Mouse (Mus musculus) adrenal gland, postnatal 14 days (tissue): ENCODE data around the gene Hnrnpl. TPM values are rescaled to one million over a fixed set of nuclear protein-coding genes. Genes with fewer than 3 reads are reported as not detected.

Experiments used
- DNase-seq: peaks from one replicate; pipeline ENCODE4 v3.0.0; 2021; ENCODE audit warnings: mixed read lengths
- total RNA-seq: library from RNA; stranded (reverse); gene quantifications from 2 replicates; pipeline ENCODE4 v1.2.3, GENCODE M21; 2021

Gene Hnrnpl
- total RNA-seq, 1 experiment from 2014 or later: 423 TPM

DNA sequence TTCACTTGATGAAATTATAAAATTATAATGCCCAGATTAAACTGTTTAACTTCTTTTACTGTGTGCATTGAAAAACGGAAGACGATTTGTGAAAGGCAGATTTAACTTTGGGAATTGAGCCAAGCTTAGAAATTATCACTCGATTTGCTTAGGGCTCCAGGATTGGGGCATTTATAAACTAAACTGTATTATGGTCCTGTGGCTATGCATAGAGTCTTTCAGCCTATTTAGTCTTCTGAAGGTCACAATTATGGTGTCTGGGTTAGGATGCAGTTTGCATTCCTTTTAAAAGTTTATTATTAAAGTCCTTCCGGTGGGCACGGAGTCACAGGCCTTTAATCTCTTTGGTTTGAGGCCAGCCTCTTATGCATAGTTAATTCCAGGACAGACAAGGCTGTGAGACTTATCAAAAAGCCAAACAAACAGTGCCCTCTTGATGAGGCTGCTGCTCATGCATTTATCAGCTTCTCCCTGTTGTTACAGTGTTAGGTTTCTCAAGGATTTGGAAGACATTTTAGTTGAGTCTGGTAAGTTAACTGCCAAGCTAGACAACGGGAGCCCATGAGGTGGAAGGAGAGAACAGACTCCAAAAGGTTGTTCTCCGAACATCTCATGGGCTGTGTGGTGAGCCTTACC, 3.4 kb downstream of the Hnrnpl start:
- no peak for DNase-seq

DNA sequence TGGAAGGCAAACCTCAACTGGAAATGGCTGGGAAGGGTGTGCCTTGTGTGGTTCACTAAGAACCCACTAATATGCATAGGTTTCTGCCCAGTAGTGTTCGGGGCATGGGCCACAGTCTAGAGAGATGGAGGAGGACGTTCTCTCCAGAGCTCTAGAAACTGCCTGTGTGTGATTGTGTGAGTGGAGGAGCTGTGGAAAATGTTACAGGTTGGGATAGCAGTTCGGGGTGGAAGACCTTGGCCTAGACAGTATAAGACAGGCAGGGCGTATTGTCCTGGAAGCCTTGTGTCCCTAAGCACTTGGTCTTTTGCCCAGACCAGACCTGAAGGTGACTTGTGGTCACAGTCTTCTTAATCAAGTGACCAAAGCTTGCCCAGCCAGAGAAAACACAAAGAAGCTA, 4.1 kb downstream of the Hnrnpl start:
- peak; percentile 62 for DNase-seq

DNA sequence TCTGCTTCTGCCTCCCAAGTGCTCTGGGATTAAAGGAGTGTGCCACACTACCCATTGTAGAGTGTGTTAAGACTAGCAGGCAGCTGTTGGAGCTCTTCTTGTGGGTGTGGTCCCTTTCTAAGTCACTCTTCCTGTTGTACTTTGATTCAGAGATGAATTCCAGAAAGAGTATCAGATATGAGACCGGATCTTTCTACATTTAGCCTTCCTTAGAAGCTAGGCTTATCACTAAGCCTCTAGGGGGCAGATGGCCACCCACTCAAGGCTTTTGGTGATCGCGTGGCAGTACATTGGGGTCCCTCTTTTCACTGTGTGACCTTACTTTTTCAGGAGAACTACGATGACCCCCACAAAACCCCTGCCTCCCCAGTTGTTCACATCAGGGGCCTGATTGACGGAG, 4.6 kb downstream of the Hnrnpl start:
- no peak for DNase-seq

- no peak for DNase-seq
These were observed 6.1 kb downstream of the Hnrnpl start for GRCm38 (mm10) chr7:28814306-28815034.

DNA sequence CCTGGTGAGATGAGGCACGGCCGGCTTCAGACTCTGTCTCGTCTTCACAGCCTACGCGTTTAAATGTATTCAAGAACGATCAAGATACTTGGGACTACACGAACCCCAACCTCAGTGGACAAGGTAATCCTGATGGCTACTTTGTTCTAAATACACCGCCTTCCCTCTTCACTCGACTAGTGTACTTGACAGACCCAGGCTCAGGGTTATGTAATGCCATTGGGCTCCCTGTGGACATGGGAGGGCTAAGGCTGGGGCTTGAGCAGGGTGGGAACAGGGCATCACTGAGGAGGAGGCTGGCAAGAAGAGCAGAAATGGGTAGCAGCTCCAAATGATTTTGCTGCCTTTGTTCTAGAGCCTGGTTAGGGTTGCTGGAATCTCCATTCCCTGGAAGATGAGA, 6.9 kb downstream of the Hnrnpl start:
- no peak for DNase-seq

- no peak for DNase-seq
These were observed 7.9 kb downstream of the Hnrnpl start for GRCm38 (mm10) chr7:28816201-28816600.

GRCm38 (mm10) chr7:28816920-28817319, 8.6 kb downstream of the Hnrnpl start:
- DNase-seq: no peak

GRCm38 (mm10) chr7:28817524-28817923, 9.2 kb downstream of the Hnrnpl start:
- no peak for DNase-seq

DNA sequence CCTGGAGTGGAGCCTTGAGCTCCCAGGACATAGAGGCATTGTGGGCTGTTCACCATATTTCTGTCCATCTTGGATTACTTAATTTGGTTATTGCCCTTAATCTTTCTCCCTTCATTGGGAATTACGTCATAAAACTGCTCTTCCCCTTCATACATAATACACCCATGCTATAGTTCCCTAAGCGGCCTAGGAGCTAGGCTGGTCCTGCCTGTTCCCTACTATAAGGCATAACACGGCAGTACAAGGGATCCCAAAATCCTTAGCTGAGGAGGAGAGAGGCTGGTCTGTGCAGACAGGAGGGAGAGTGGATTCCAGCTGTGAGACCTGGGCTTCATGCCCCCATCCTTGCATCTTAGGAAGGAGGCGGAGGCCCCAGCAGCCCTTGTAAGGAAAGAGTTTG, 9.6 kb downstream of the Hnrnpl start:
- no peak for DNase-seq

DNA sequence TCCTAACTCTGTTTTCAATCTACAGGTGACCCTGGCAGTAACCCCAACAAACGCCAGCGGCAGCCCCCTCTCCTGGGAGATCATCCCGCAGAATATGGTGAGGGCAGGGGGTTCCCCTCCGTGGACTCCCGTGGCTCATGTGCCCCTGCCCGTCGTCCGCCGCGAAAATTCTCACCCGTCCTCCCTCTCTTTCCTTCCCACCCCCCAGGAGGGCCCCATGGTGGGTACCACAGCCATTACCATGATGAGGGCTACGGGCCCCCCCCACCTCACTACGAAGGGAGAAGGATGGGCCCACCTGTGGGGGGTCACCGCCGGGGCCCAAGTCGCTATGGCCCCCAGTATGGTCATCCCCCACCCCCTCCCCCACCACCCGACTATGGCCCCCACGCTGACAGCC, 10.1 kb downstream of the Hnrnpl start:
- no peak for DNase-seq

DNA sequence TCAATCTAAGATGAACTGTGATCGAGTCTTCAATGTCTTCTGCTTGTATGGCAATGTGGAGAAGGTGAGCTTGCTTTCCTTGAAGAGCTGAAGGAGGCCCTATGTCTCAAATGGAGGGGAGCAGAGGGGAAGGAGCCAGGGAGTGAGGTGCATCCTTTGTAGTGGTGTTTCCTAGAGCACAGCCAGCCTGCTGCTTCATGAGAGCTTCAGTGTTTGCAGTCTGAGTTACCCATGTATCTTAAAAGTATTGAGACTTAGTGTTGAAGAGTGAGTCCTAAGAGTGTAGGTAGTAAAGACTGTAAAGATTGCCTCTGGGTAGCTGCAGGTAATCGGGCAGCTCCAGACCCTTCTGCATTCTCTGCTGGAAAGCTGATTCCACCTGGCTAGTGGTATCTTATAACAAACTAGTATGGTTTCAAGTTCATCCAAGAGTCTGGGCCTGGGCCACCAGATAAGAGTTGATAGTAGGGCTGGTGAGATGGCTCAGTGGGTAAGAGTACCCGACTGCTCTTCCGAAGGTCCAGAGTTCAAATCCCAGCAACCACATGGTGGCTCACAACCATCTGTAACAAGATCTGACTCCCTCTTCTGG, 10.6 kb downstream of the Hnrnpl start:
- DNase-seq: no peak

DNA sequence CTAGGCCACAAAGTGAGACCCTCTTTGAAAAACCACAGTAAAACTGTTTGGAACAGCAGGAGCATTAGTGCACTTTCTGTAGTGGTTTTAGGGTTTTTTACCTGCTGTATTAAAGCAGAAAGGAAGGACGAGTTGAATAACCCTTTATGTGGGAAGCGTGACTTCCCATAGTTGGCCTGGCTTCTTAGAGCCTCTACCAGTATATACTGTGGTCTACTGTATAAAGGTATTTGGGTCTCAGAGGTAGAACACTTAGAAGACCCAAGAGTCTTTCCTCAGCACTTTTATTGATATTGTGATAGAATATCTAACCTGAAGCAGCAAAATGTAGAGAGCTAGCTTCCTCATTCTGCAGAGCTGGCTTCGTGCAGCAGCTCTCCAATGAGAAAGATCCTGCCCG, 11.2 kb downstream of the Hnrnpl start:
- DNase-seq: no peak

GRCm38 (mm10) chr7:28820358-28821260, 12.3 kb downstream of the Hnrnpl start:
- DNase-seq: peak; percentile 65

- DNase-seq: peak; percentile 83
These were observed 13.0 kb downstream of the Hnrnpl start for GRCm38 (mm10) chr7:28821261-28821831.

DNA sequence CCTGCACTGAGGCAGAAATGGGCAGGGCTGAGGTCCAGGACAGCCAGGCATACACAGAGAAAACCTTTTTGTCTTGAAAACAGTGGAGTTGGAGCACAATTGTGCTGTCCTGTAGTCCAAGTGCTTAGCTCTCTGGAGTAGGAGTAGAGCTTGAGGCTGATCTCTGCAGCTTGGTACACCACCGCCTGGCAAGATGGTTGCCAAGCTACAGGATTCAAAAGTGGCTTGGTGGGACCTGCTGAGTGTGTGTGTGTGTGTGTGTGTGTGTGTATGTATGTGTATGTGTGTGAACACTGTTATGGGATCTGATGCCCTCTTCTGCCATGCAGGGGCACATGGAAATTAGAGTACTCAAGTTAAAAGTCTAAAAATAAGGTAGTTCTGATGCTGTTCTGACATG, 14.2 kb downstream of the Hnrnpl start:
- DNase-seq: no peak

GRCm38 (mm10) chr7:28822993-28823903, 14.9 kb downstream of the Hnrnpl start:
- no peak for DNase-seq

DNA sequence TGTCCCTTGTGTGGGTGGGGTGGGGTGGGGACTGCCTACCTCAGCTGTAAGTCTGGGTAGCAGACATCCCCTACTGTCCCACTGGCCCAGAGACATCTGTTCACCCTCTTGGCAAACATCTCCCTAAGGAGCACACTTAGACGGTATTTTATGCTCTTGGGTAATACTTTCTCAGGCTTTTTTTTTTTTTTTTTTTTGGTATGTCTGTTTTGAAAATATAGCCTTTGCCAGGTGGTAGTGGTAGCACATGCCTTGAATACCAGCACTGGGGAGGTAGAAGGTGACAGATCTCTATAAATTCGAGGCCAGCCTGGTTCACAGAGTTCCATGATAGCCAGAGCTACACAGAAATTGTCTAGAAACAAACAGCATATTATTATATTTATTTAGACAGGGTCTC, 15.6 kb downstream of the Hnrnpl start:
- DNase-seq: no peak

GRCm38 (mm10) chr7:28824941-28825685, 16.8 kb downstream of the Hnrnpl start, which contains the start of gene Ech1:
Ech1 (plus strand) TSS chr7:28825217.
- DNase-seq: peak; percentile 95

DNA sequence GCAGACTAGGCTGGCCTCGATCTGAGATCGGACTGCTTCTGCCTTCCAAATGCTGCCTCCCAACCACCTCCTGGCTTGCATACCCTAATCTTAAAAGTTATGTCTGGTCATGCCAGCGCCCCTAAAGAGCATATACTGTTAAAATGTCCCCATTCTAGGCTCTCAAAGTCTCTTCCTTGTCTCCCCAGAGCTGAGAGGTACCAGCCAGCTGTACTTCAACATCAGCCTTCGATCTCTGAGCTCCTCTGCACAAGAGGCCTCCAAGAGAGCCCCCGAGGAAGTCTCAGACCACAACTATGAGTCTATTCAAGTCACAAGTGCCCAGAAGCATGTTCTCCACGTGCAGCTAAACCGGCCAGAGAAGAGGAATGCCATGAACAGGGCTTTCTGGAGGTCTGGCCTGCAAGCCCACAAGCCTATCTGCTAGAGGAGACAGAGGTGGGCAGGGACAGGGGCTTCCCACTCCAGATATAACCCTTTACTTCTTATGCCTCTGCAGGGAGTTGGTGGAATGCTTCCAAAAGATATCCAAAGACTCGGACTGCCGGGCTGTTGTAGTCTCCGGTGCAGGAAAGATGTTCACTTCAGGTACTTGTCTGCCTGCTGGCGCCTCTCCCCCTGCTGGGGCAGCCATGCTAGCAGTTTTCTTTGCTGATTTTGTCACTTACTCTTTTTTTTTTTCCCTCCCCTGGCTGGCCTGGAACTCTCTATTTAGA, 17.5 kb downstream of the Hnrnpl start:
- DNase-seq: peak; percentile 44

GRCm38 (mm10) chr7:28826402-28826772, 18.0 kb downstream of the Hnrnpl start:
- DNase-seq: peak; percentile 51
